Mouse (Mus musculus): ENCODE measurements at regions not wholly inside any gene's neighbourhood (a gene's known extent, or its start where the extent isn't known, plus 50 kb on each side); places are given as distances from the start of the nearest gene placed in this dataset.

- no peak for DNase-seq (ENCODE audit: low spot score)
Measured at GRCm38 (mm10) chr1:42755958-42756357, 60.4 kb downstream of the Pou3f3 start.

GRCm38 (mm10) chr1:42756497-42756896 is 60.9 kb downstream of the Pou3f3 start:
- no peak for DNase-seq (ENCODE audit: low spot score)

- DNase-seq (ENCODE audit: low spot score): no peak
Measured at GRCm38 (mm10) chr1:42763447-42763846, 67.9 kb downstream of the Pou3f3 start.

GRCm38 (mm10) chr1:42764048-42764447 is 68.5 kb downstream of the Pou3f3 start:
- DNase-seq (ENCODE audit: low spot score): no peak

- DNase-seq (ENCODE audit: low spot score): no peak
Measured at GRCm38 (mm10) chr1:42770085-42770484, 74.5 kb downstream of the Pou3f3 start.

GRCm38 (mm10) chr1:42772000-42772399 is 76.4 kb downstream of the Pou3f3 start:
- DNase-seq (ENCODE audit: low spot score): peak; percentile 39

- no peak for DNase-seq (ENCODE audit: low spot score)
Measured at GRCm38 (mm10) chr1:42773851-42774464, 77.1 kb upstream of the Mrps9 start.

- DNase-seq (ENCODE audit: low spot score): no peak
Measured at GRCm38 (mm10) chr1:42774971-42775892, 75.8 kb upstream of the Mrps9 start.

- no peak for DNase-seq (ENCODE audit: low spot score)
Measured at GRCm38 (mm10) chr1:42775893-42776287, 75.1 kb upstream of the Mrps9 start.

- DNase-seq (ENCODE audit: low spot score): no peak
Measured at GRCm38 (mm10) chr1:42777416-42777815, 73.6 kb upstream of the Mrps9 start.

GRCm38 (mm10) chr1:42779761-42780160 is 71.3 kb upstream of the Mrps9 start:
- peak; percentile 71 for DNase-seq (ENCODE audit: low spot score)

- no peak for DNase-seq (ENCODE audit: low spot score)
Measured at GRCm38 (mm10) chr1:42780266-42780665, 70.8 kb upstream of the Mrps9 start.

GRCm38 (mm10) chr1:42781533-42781932 is 69.5 kb upstream of the Mrps9 start:
- no peak for DNase-seq (ENCODE audit: low spot score)

GRCm38 (mm10) chr1:42783072-42783672 is 67.9 kb upstream of the Mrps9 start:
- DNase-seq (ENCODE audit: low spot score): peak; percentile 73

GRCm38 (mm10) chr1:42787240-42787639 is 63.8 kb upstream of the Mrps9 start:
- DNase-seq (ENCODE audit: low spot score): no peak

- DNase-seq (ENCODE audit: low spot score): no peak
Measured at GRCm38 (mm10) chr1:42788413-42788812, 62.6 kb upstream of the Mrps9 start.

Data from retina, embryonic 14.5 days (tissue).